Mouse (Mus musculus): ENCODE measurements at regions not wholly inside any gene's neighbourhood (a gene's known extent, or its start where the extent isn't known, plus 50 kb on each side); places are given as distances from the start of the nearest gene placed in this dataset.

DNA sequence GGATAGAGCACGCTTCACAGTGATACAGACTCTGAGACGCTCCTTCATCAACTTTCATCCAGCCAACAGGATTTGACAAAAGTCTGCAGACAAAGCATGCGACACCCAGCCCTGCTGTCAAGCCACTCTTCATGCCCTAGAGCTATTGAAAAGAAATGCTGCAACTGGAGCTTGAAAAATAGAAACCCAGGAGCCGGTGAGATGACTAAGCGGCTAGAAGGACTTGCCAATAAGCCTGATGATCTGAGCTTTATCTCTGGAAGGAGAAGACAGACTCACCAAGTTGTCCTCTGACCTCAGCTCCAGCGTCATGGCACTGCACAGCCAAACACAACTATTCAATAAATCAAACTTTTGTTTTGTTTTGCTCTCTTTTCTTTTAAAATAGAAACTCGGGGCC, 54.0 kb upstream of the Spred2 start:
- Histone ChIP-seq H3K36me3 (no peaks in the 10 kb centered on the region), H3K4me3 (no peak overlapping the region), H3K27me3 (ENCODE audit: insufficient read depth, poor library complexity, severe bottlenecking) (no peaks in the 10 kb centered on the region), H3K27ac (no peak overlapping the region), H3K9me3 (peaks cover 14% of the 10 kb centered on the region; the same call in 1 of the 2 replicates), H3K4me1 (replicated peaks) (no peaks in the 10 kb centered on the region)
- DNase-seq (ENCODE audit: low spot score) = no peak
- 77% methylated on average over 7 of the region's 7 CpGs for WGBS

GRCm38 (mm10) chr11:19873796-19874195, 50.4 kb upstream of the Spred2 start:
- Histone ChIP-seq H3K4me1 (replicated peaks) (0 out of 2 replicates have a peak, but pooled peaks cover 7% of the 10 kb centered on the region), H3K27ac (no peak overlapping the region), H3K27me3 (ENCODE audit: insufficient read depth, poor library complexity, severe bottlenecking) (no peaks in the 10 kb centered on the region), H3K36me3 (no peaks in the 10 kb centered on the region), H3K9me3 (no peaks in the 10 kb centered on the region), H3K4me3 (no peak overlapping the region)
- 84% methylated on average over 6 of the region's 6 CpGs for WGBS
- no peak for DNase-seq (ENCODE audit: low spot score)

Measured in hindbrain, embryonic 10.5 days (tissue).